Mouse (Mus musculus): ENCODE results near the gene Tmem207. TPM values are rescaled to one million over a fixed set of nuclear protein-coding genes. Genes with fewer than 3 reads are reported as not detected.
"Not testable (repeated sequence)": the region's sequence is repeated elsewhere in the genome, so short reads cannot be mapped to it uniquely, and the experiment has no call there.

The Tmem207 gene
- not detected for total RNA-seq (2021)

- no peak for DNase-seq
- intact Hi-C loops (cut with DNase I): no loop called here
These were observed at the start of gene Tmem207 for GRCm38 (mm10) chr16:26526669-26527068. Gene Tmem207 (minus strand): TSS chr16:26526769.

GRCm38 (mm10) chr16:26574173-26574572 lies 47.6 kb upstream of the Tmem207 start:
- DNase-seq: no peak
- intact Hi-C loops (cut with DNase I): no loop called here

GRCm38 (mm10) chr16:26571836-26572235 lies 45.3 kb upstream of the Tmem207 start:
- no peak for DNase-seq
- intact Hi-C loops (cut with DNase I): no loop called here

- DNase-seq: no peak
- intact Hi-C loops (cut with DNase I): no loop called here
These were observed 42.9 kb upstream of the Tmem207 start for GRCm38 (mm10) chr16:26569387-26569978.

GRCm38 (mm10) chr16:26562771-26563170 lies 36.2 kb upstream of the Tmem207 start:
- DNase-seq: no peak
- intact Hi-C loops (cut with DNase I): no loop called here

GRCm38 (mm10) chr16:26561743-26562142 lies 35.2 kb upstream of the Tmem207 start:
- intact Hi-C loops (cut with DNase I): no loop called here
- DNase-seq: no peak

GRCm38 (mm10) chr16:26558797-26559196 lies 32.2 kb upstream of the Tmem207 start:
- intact Hi-C loops (cut with DNase I): no loop called here

GRCm38 (mm10) chr16:26552234-26552633 lies 25.7 kb upstream of the Tmem207 start:
- intact Hi-C loops (cut with DNase I): no loop called here

More at GRCm38 (mm10) chr16:26558797-26559196, 32.2 kb upstream of the Tmem207 start:
- no peak for DNase-seq

GRCm38 (mm10) chr16:26549221-26549620 lies 22.7 kb upstream of the Tmem207 start:
- intact Hi-C loops (cut with DNase I): no loop called here
- DNase-seq: no peak

More at GRCm38 (mm10) chr16:26552234-26552633, 25.7 kb upstream of the Tmem207 start:
- DNase-seq: no peak

GRCm38 (mm10) chr16:26546879-26547206 lies 20.3 kb upstream of the Tmem207 start:
- DNase-seq: no peak
- intact Hi-C loops (cut with DNase I): no loop called here

- intact Hi-C loops (cut with DNase I): no loop called here
- no peak for DNase-seq
These were observed 19.8 kb upstream of the Tmem207 start for GRCm38 (mm10) chr16:26546170-26546878.

- no peak for DNase-seq
- intact Hi-C loops (cut with DNase I): no loop called here
These were observed 5.7 kb upstream of the Tmem207 start for GRCm38 (mm10) chr16:26532287-26532686.

- no peak for DNase-seq
- intact Hi-C loops (cut with DNase I): no loop called here
These were observed 3.9 kb upstream of the Tmem207 start for GRCm38 (mm10) chr16:26530451-26530850.

- intact Hi-C loops (cut with DNase I): no loop called here
These were observed 1.5 kb upstream of the Tmem207 start for GRCm38 (mm10) chr16:26527931-26528666.

GRCm38 (mm10) chr16:26525832-26526231 lies 737 bp downstream of the Tmem207 start:
- no peak for DNase-seq
- intact Hi-C loops (cut with DNase I): no loop called here

More at GRCm38 (mm10) chr16:26527931-26528666, 1.5 kb upstream of the Tmem207 start:
- DNase-seq: no peak

- intact Hi-C loops (cut with DNase I): no loop called here
- DNase-seq: no peak
These were observed 7.0 kb downstream of the Tmem207 start for GRCm38 (mm10) chr16:26519596-26519995.

GRCm38 (mm10) chr16:26504961-26505360 lies 21.6 kb downstream of the Tmem207 start:
- no peak for DNase-seq
- intact Hi-C loops (cut with DNase I): no loop called here

- DNase-seq: no peak
- intact Hi-C loops (cut with DNase I): no loop called here
These were observed 25.8 kb downstream of the Tmem207 start for GRCm38 (mm10) chr16:26500738-26501137.

GRCm38 (mm10) chr16:26499705-26500104 lies 26.9 kb downstream of the Tmem207 start:
- intact Hi-C loops (cut with DNase I); DNase-seq: not testable (repeated sequence)

- intact Hi-C loops (cut with DNase I): no loop called here
- DNase-seq: no peak
These were observed 30.8 kb downstream of the Tmem207 start for GRCm38 (mm10) chr16:26495721-26496120.

GRCm38 (mm10) chr16:26471254-26471653 lies 55.3 kb downstream of the Tmem207 start:
- intact Hi-C loops (cut with DNase I): no loop called here
- no peak for DNase-seq

- intact Hi-C loops (cut with DNase I): no loop called here
These were observed 60.0 kb downstream of the Tmem207 start for GRCm38 (mm10) chr16:26466535-26466934.

More at GRCm38 (mm10) chr16:26466535-26466934, 60.0 kb downstream of the Tmem207 start:
- DNase-seq: no peak
